ENCODE assay signal across 8 mouse cellular contexts in the genomic region with DNA sequence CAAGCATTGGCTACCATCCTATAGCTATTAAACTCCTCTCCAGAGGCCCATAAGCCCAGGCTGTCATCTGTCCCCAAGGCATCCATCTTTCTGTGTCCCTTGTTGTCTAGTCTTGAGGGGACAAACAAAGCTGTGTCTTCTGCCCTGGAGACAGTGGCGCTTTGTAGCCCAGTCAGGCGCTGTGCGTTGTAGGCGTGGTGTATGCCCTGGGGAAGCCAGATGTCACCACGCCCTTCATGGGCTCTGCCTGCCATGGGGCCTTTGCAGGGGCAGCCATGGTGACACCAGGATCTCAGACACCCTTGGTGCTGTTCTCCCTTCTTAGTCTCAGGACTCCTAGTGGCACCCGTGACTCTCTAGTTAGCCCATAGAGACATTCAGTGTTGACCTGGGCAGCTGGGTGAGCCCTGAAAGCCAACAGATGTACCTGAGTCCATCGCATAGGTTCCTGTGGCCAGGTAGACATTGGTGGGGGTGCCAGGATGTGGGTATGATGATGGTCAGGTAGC. TPM values are rescaled to one million over a fixed set of nuclear protein-coding genes. Genes with fewer than 3 reads are reported as not detected.
DNase-seq lines count a peak whose midpoint lies in the region; ATAC-seq lines count a peak whose summit lies in the region.

No protein-coding gene starts in this region.

- H3K9me3 ChIP-seq in lung, embryonic 16.5 days (ENCODE audit: control insufficient read depth, low read length): no peaks in the 10 kb centered on the region
- H3K9me3 ChIP-seq in embryonic facial prominence, embryonic 12.5 days: no peaks in the 10 kb centered on the region
- H3K9me3 ChIP-seq in intestine, embryonic 14.5 days (ENCODE audit: control insufficient read depth, low read length): no peaks in the 10 kb centered on the region
- H3K9me3 ChIP-seq in neural tube, embryonic 12.5 days: no peaks in the 10 kb centered on the region

- intact Hi-C loops in left cerebral cortex, postnatal 10 days (cut with DNase I): no loop called here
- intact Hi-C loops in gastrocnemius, postnatal 36 days (cut with DNase I): no loop called here

- peaks cover 22% of the 10 kb centered on the region for H3K36me3 ChIP-seq in lung, embryonic 16.5 days (ENCODE audit: control insufficient read depth, insufficient read depth, low read length)
- peaks cover 32% of the 10 kb centered on the region for H3K36me3 ChIP-seq in embryonic facial prominence, embryonic 12.5 days
- peaks cover 31% of the 10 kb centered on the region for H3K36me3 ChIP-seq in intestine, embryonic 14.5 days (ENCODE audit: control insufficient read depth, insufficient read depth, low read length)
- H3K36me3 ChIP-seq in neural tube, embryonic 12.5 days: peaks cover 32% of the 10 kb centered on the region

- no peak for ATAC-seq in lung, embryonic 16.5 days (ENCODE audit: low read depth)
- no peak for ATAC-seq in embryonic facial prominence, embryonic 12.5 days (ENCODE audit: insufficient number of reproducible peaks, insufficient read depth, low FRiP score, low TSS enrichment)
- no peak for ATAC-seq in intestine, embryonic 14.5 days (replicated peaks; ENCODE audit: low FRiP score, low TSS enrichment, low read depth)
- ATAC-seq in neural tube, embryonic 12.5 days (ENCODE audit: low FRiP score, low read depth): no peak

- H3K4me1 ChIP-seq in lung, embryonic 16.5 days (replicated peaks; ENCODE audit: control insufficient read depth, insufficient read depth, low read length): peaks cover 15% of the 10 kb centered on the region
- peaks cover 10% of the 10 kb centered on the region for H3K4me1 ChIP-seq in embryonic facial prominence, embryonic 12.5 days
- H3K4me1 ChIP-seq in intestine, embryonic 14.5 days (replicated peaks; ENCODE audit: control insufficient read depth, insufficient read depth, low read length): peaks cover 18% of the 10 kb centered on the region
- H3K4me1 ChIP-seq in neural tube, embryonic 12.5 days: peaks cover 16% of the 10 kb centered on the region

- H3K4me2 ChIP-seq in lung, embryonic 16.5 days (ENCODE audit: low read depth, low read length): peak overlapping the region; percentile 88
- H3K4me2 ChIP-seq in embryonic facial prominence, embryonic 12.5 days (replicated peaks): peak overlapping the region; percentile 86
- peak overlapping the region; percentile 85 for H3K4me2 ChIP-seq in intestine, embryonic 14.5 days (ENCODE audit: low read length)
- H3K4me2 ChIP-seq in neural tube, embryonic 12.5 days (replicated peaks): peak overlapping the region; percentile 90

- H3K27ac ChIP-seq in lung, embryonic 16.5 days (ENCODE audit: low read length): no peak overlapping the region
- H3K27ac ChIP-seq in embryonic facial prominence, embryonic 12.5 days: no peak overlapping the region; the same call in 1 of the 2 replicates
- H3K27ac ChIP-seq in intestine, embryonic 14.5 days (ENCODE audit: low read depth): 0 out of 2 replicates have a peak overlapping the region, but pooled peaks have one; percentile 80
- no peak overlapping the region for H3K27ac ChIP-seq in neural tube, embryonic 12.5 days

- H3K27me3 ChIP-seq in lung, embryonic 16.5 days (ENCODE audit: control insufficient read depth, insufficient read depth, low read depth, low read length): no peaks in the 10 kb centered on the region
- H3K27me3 ChIP-seq in embryonic facial prominence, embryonic 12.5 days: no peaks in the 10 kb centered on the region
- no peaks in the 10 kb centered on the region for H3K27me3 ChIP-seq in intestine, embryonic 14.5 days (replicated peaks; ENCODE audit: control insufficient read depth, insufficient read depth, low read length)
- H3K27me3 ChIP-seq in neural tube, embryonic 12.5 days (replicated peaks): no peaks in the 10 kb centered on the region

- H3K9ac ChIP-seq in lung, embryonic 16.5 days (ENCODE audit: low read length): peak overlapping the region; percentile 73; the same call in 1 of the 2 replicates
- peak overlapping the region; percentile 61 for H3K9ac ChIP-seq in embryonic facial prominence, embryonic 12.5 days
- H3K9ac ChIP-seq in intestine, embryonic 14.5 days (ENCODE audit: low read length): peak overlapping the region; percentile 60
- peak overlapping the region; percentile 66; the same call in 1 of the 2 replicates for H3K9ac ChIP-seq in neural tube, embryonic 12.5 days

- H3K4me3 ChIP-seq in lung, embryonic 16.5 days (ENCODE audit: low read length): no peak overlapping the region; the same call in 1 of the 2 replicates
- peak overlapping the region; percentile 75 for H3K4me3 ChIP-seq in embryonic facial prominence, embryonic 12.5 days
- H3K4me3 ChIP-seq in intestine, embryonic 14.5 days (ENCODE audit: low read depth, low read length): peak overlapping the region; percentile 91
- peak overlapping the region; percentile 71; the same call in 1 of the 2 replicates for H3K4me3 ChIP-seq in neural tube, embryonic 12.5 days

- no peak for DNase-seq in lung, postnatal 36 days
- DNase-seq in intestine, embryonic 14.5 days (ENCODE audit: low spot score): no peak
- no peak for DNase-seq in left cerebral cortex, postnatal 10 days (ENCODE audit: extremely low spot score in 1 of 2, low spot score in 2 of 2)
- no peak for DNase-seq in gastrocnemius, postnatal 36 days
- no peak for DNase-seq in cerebellum, postnatal 36 days

- WGBS in lung, embryonic 16.5 days: 88% methylated on average over 7 of the region's 7 CpGs
- WGBS in embryonic facial prominence, embryonic 12.5 days: 92% methylated on average over 7 of the region's 7 CpGs
- 87% methylated on average over 7 of the region's 7 CpGs for WGBS in intestine, embryonic 14.5 days
- WGBS in neural tube, embryonic 12.5 days: 83% methylated on average over 7 of the region's 7 CpGs

RNA-seq across cellular contexts. Expression of a gene that starts 1.4 kb away (rescaled TPM):
- polyA plus RNA-seq in lung, embryonic 16.5 days (2015; fragmentation: Nextera tagmentation; extraction: Ambion mirVana): 7.1 and 8.3 TPM in 2 replicates
- polyA plus RNA-seq in embryonic facial prominence, embryonic 12.5 days (2016; fragmentation: Nextera tagmentation; extraction: Ambion mirVana): 7.0 and 7.8 TPM in 2 replicates
- polyA plus RNA-seq in intestine, embryonic 14.5 days (2014; fragmentation: Nextera tagmentation; extraction: Ambion mirVana): 9.2 and 10.1 TPM in 2 replicates
- 5.4 and 6.7 TPM in 2 replicates for polyA plus RNA-seq in neural tube, embryonic 12.5 days (2016; fragmentation: Nextera tagmentation; extraction: Ambion mirVana)
- total RNA-seq in left cerebral cortex, postnatal 10 days (2021): 1 to 10 TPM; 4.3 TPM
- under 1 TPM; 0.52 to 0.99 TPM for total RNA-seq in gastrocnemius, postnatal 36 days (2021)

RNA-seq across cellular contexts. Expression of a gene that starts 1.4 kb away (rescaled TPM):
- polyA plus RNA-seq in lung, embryonic 16.5 days (2015; fragmentation: Nextera tagmentation; extraction: Ambion mirVana): 78.8 and 81.8 TPM in 2 replicates
- polyA plus RNA-seq in embryonic facial prominence, embryonic 12.5 days (2016; fragmentation: Nextera tagmentation; extraction: Ambion mirVana): 77.4 and 80.6 TPM in 2 replicates
- polyA plus RNA-seq in intestine, embryonic 14.5 days (2014; fragmentation: Nextera tagmentation; extraction: Ambion mirVana): 108 and 111 TPM in 2 replicates
- 60.8 and 63.9 TPM in 2 replicates for polyA plus RNA-seq in neural tube, embryonic 12.5 days (2016; fragmentation: Nextera tagmentation; extraction: Ambion mirVana)
- total RNA-seq in left cerebral cortex, postnatal 10 days (2021): 10 to 100 TPM; 37.5 to 37.9 TPM
- 10 to 100 TPM; 14.5 to 14.8 TPM for total RNA-seq in gastrocnemius, postnatal 36 days (2021)

RNA-seq across cellular contexts. Expression of a gene that starts 1.8 kb away (rescaled TPM):
- 3.7 and 4.4 TPM in 2 replicates for polyA plus RNA-seq in lung, embryonic 16.5 days (2015; fragmentation: Nextera tagmentation; extraction: Ambion mirVana)
- 4.7 and 5.9 TPM in 2 replicates for polyA plus RNA-seq in embryonic facial prominence, embryonic 12.5 days (2016; fragmentation: Nextera tagmentation; extraction: Ambion mirVana)
- polyA plus RNA-seq in intestine, embryonic 14.5 days (2014; fragmentation: Nextera tagmentation; extraction: Ambion mirVana): 3.0 and 3.1 TPM in 2 replicates
- 3.6 and 6.0 TPM in 2 replicates for polyA plus RNA-seq in neural tube, embryonic 12.5 days (2016; fragmentation: Nextera tagmentation; extraction: Ambion mirVana)
- 1 to 10 TPM; 2.0 to 3.0 TPM for total RNA-seq in left cerebral cortex, postnatal 10 days (2021)
- total RNA-seq in gastrocnemius, postnatal 36 days (2021): under 1 TPM; 0.25 to 0.26 TPM

RNA-seq across cellular contexts. Expression of a gene that starts 13.9 kb away (rescaled TPM):
- polyA plus RNA-seq in lung, embryonic 16.5 days (2015; fragmentation: Nextera tagmentation; extraction: Ambion mirVana): 77.4 and 80.9 TPM in 2 replicates
- polyA plus RNA-seq in embryonic facial prominence, embryonic 12.5 days (2016; fragmentation: Nextera tagmentation; extraction: Ambion mirVana): 123 and 125 TPM in 2 replicates
- polyA plus RNA-seq in intestine, embryonic 14.5 days (2014; fragmentation: Nextera tagmentation; extraction: Ambion mirVana): 99.4 and 114 TPM in 2 replicates
- polyA plus RNA-seq in neural tube, embryonic 12.5 days (2016; fragmentation: Nextera tagmentation; extraction: Ambion mirVana): 126 and 127 TPM in 2 replicates
- 100 to 1,000 TPM; 191 to 194 TPM for total RNA-seq in left cerebral cortex, postnatal 10 days (2021)
- 10 to 100 TPM; 52.5 to 62.7 TPM for total RNA-seq in gastrocnemius, postnatal 36 days (2021)

RNA-seq across cellular contexts. Expression of a gene that starts 18.6 kb away (rescaled TPM):
- polyA plus RNA-seq in lung, embryonic 16.5 days (2015; fragmentation: Nextera tagmentation; extraction: Ambion mirVana): 20.6 and 38.4 TPM in 2 replicates
- 250 and 263 TPM in 2 replicates for polyA plus RNA-seq in embryonic facial prominence, embryonic 12.5 days (2016; fragmentation: Nextera tagmentation; extraction: Ambion mirVana)
- 66.5 and 116 TPM in 2 replicates for polyA plus RNA-seq in intestine, embryonic 14.5 days (2014; fragmentation: Nextera tagmentation; extraction: Ambion mirVana)
- 173 and 192 TPM in 2 replicates for polyA plus RNA-seq in neural tube, embryonic 12.5 days (2016; fragmentation: Nextera tagmentation; extraction: Ambion mirVana)
- total RNA-seq in left cerebral cortex, postnatal 10 days (2021): 100 to 1,000 TPM; 156 to 167 TPM
- total RNA-seq in gastrocnemius, postnatal 36 days (2021): 10 to 100 TPM; 84.0 to 90.0 TPM
